Mouse (Mus musculus): Measurements from ENCODE around the gene Esm1.

The Esm1 gene

DNA sequence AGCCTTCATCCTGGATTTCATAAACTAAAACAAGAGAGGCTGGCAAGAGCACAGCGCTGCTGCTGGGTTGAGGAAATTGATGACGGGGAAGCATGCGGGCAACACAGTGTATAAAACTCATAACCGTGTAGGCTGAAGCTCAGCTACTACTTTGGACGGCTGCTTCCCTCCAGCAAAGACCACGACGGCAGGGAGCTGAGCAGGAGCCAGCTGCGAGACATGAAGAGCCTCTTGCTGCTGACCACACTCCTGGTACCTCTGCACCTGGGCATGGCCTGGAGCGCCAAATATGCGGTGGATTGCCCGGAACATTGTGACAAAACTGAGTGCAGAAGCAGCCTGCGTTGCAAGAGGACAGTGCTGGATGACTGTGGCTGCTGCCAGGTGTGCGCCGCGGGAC lies at the start of gene Esm1:
TSS of gene Esm1 (plus strand) at position 36 of the 400 bp plus-strand sequence.
- peak; percentile 16 for DNase-seq (ENCODE audit: low read depth, low spot score)

DNA sequence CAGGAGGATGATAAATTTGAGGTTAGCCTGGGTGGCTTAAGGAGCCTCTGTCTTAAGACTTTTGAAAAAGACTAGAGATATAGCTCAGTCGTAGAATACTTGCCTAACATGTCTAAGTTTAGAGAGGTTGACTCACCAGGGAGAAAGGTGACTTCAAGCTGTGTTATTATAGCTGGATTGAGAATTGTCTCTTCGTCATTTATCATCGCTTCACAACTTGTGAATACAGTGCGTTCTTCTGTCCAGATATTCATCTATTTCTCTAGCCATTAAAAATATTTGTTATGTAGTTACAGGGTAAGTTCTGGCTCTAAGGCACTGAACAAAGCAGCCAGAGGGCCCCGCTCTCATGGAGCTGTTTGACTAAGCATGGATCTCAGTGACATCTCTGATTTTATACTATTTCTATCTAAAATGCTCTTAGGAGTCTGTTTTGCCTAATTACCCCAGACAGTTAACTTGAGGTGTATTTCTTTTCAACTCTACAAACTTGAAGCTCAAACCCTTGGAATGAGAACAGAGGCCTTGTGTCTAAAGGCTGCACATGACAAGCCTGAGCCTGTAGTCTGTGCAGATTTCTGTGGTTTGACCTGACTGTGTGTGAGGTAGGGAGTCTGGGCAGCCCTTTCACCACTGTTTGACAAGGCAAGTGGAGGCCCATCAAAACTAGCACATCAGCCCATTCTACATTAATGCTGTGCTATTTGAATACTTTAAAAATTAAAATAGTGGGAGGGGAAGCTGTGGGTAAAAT lies 45.0 kb upstream of the Esm1 start:
- no peak for DNase-seq (ENCODE audit: low read depth, low spot score)

DNA sequence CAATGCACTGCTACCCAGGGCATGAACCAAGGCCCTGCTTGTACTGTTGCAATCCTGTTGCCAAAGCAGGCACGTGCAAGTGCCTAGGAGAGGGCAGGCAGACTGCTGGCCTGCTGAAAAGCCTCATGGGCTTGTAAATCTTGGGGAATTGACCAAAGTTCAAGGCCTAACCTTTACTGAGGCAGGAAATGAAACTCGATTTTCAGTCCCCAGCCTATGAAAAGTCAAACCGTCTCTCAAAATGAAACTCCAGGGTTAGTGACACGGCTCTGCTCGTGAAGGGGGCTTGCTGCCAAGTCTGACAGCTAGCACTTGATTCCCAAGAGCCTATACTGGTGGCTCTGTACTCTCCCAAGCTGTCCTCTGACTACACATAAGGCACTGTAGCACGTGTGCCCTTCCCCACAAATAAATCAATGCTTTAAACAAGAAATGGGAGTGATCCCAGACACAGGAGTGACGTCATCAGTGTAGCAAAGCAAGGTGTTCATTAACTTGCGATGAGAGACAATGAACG lies 41.4 kb upstream of the Esm1 start:
- DNase-seq (ENCODE audit: low read depth, low spot score): peak; percentile 26

DNA sequence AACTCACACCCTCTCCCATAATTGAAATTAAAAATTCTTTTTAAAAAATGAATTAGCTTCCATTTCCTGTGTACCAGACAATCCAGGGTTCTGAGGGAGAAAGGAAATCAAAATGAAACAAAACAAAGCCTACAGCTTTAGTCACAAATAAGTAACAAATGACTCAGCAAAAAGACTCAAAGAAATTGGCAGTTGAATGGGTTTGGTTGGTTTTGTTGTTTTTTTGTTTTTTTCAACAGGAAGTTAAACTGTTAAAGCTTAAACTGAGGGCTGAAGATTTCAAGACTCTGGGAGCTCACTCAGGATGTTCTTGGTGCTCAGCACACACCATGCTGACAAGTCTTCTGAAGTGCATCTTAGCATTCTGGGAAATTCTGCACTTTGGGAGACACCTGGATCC lies 39.2 kb upstream of the Esm1 start:
- DNase-seq (ENCODE audit: low read depth, low spot score): peak; percentile 57

- DNase-seq (ENCODE audit: low read depth, low spot score): no peak
Measured at GRCm38 (mm10) chr13:113174162-113174561, 35.3 kb upstream of the Esm1 start.

DNA sequence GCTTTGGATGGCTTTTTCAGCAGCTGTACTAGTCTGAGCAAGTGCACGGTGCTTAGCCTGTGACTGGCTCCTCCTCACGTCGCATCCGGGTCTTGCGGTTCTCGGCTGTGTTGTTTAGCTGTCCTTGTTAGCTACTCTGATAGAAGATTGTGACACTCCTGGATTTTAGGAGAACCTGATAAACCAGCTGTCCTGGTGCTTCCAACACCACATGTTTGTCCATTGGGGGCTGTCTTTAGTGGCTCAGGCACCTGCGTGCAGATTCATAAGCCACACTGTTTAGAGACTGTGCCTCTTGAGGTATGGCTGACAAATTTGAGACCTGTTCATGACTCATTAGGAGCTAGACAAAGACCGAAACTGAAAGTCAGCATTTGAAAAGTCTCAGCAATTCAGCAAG lies 26.1 kb upstream of the Esm1 start:
- DNase-seq (ENCODE audit: low read depth, low spot score): peak; percentile 65

GRCm38 (mm10) chr13:113183720-113184119 lies 25.7 kb upstream of the Esm1 start:
- no peak for DNase-seq (ENCODE audit: low read depth, low spot score)

DNA sequence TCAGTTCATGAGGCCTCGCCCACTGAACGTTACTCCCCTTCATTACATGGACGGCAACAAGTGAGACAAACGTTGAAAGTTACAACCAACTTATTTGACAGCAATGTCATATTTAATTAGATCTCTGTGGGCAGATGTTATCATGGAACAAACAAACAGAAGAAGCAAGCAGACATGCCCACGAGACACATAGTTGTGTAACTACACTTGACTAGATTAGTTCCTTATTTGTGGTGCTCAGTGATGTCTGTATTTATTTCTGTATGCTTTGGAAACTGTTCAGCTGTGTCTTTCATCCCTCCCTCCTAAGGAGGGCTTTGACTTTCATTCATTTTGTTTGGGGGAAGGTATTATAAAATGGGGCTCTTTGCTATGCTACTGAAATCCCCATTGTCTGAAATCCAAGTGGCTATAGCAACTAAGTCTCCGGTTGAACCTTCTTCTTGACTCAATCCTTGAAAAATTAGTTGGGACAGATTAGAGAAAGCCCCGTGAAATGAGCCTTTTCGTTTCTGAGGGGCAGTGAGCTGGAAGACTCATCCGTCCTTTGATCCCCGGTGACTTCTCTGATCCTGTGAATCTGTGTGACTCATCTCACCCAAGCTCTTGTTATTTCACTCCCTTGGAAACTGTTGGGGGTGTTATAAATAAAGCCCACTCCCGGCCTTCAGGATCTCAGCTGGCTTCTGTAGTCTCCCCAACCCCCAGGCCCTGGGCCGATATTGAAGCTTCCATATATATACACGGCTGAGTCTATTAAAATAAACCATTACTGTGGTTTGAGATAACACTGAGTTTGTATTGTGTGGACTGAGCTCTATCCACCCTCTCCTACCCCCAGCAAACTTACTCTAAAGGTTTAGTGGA lies 12.4 kb upstream of the Esm1 start:
- DNase-seq (ENCODE audit: low read depth, low spot score): peak; percentile 10

DNA sequence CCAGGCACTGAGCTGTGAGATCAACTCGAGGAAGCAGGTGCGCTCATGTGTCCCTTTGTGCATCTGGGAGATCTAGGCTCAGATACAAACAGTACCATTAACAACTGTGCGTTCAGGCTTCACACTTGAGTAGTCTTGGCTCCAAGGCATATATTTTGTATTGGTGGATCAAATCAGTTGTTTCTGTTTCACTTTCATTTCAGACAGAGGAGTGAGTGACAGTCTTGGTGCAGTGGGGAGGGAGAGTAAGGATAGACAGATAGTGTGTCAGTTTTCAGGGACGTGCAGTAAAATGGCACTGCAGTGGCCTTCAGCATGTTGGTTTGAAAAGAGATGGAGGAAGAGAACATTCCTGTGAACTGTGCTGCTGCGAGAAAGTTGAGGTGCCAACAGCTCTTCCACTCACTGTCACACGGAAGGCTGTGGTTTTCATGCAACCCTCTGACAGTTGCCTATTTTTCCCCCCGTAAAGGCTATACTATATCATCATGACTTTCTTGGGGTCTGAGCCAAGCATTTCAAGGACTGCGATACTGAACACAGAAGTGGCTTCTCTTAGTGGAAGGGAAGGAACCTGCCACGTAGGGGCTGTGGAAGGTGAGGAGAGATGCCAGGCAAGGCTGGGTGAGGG lies 11.5 kb upstream of the Esm1 start:
- peak; percentile 68 for DNase-seq (ENCODE audit: low read depth, low spot score)

DNA sequence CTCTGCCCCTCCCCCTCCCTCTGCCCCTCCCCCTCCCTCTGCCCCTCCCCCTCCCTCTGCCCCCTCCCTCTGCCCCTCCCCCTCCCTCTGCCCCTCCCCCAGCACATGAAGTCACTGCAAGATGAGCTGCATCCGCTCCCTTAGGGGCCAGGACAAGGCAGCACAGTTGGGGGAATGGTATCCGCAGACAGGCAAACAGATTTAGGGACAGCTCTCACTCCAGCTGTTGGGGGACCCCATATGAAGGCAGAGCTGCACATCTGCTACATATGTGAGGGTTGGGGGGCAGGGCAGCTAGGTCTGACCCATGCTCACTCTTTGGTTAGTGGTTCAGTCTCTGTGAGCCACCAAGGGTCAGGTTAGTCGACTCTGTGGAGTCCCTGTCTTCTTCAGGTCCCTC lies 10.1 kb upstream of the Esm1 start:
- no peak for DNase-seq (ENCODE audit: low read depth, low spot score)

DNA sequence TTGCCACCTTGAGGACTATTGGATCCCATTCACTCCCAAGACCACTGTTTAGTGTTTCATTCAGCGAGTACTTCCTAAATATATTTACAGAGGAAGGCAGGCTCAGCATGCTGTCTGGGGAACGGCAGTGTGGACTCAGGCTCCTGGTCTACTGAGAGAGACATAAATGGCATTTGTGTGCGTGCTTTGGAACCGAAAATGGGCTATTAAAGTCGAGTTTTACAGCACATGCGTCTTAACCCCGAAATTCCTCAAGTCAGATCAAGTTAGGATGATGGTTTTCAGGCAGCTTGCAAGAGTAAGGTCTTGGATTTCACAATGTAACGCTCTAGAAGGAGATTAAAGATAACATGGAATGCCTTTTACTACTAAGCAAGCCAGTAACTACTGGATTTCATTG lies 8.7 kb upstream of the Esm1 start:
- DNase-seq (ENCODE audit: low read depth, low spot score): no peak

GRCm38 (mm10) chr13:113201631-113202030 lies 7.8 kb upstream of the Esm1 start:
- DNase-seq (ENCODE audit: low read depth, low spot score): no peak

DNA sequence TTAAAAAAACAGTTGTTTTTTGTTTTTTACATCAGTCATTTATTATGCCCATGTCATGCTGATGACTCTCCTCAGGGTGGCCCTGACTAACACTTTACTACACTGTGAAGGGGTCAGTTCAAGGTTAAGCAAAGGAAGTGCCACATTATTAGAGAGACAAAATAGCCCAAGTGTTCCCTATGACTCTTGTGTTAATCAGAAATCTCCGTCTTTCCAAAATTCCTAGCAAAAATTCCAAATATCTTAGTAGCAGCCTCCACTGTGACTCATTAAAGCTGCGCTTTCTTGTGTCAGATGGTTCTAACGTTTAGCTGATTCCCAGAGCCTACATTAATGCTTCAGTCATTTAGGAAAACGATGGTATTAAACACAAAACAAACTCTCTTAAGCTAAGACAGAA lies 7.3 kb upstream of the Esm1 start:
- no peak for DNase-seq (ENCODE audit: low read depth, low spot score)

DNA sequence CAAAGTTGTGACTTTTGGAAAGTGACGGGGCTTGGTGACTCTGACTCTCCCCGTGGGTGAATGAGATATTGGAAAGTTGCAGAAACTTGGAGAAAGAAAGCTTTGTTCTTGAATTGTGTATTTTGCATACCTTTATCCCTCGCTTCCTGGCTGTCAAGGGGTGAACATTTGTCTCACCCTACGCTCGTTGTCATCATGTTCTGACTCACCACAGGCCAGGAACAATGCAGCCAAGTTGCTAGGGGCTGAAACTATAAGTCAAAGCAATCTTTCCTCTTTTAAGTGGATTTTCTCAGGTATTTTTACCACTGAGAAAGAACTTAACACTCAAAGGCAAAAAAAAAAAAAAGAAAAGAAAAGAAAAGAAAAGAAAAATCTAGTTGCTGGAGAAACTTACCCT lies 6.3 kb upstream of the Esm1 start:
- peak; percentile 42 for DNase-seq (ENCODE audit: low read depth, low spot score)

GRCm38 (mm10) chr13:113205346-113205745 lies 4.1 kb upstream of the Esm1 start:
- DNase-seq (ENCODE audit: low read depth, low spot score): no peak

- peak; percentile 43 for DNase-seq (ENCODE audit: low read depth, low spot score)
Measured at GRCm38 (mm10) chr13:113211345-113211744, 1.9 kb downstream of the Esm1 start.

GRCm38 (mm10) chr13:113212401-113212800 lies 2.9 kb downstream of the Esm1 start:
- DNase-seq (ENCODE audit: low read depth, low spot score): no peak

DNA sequence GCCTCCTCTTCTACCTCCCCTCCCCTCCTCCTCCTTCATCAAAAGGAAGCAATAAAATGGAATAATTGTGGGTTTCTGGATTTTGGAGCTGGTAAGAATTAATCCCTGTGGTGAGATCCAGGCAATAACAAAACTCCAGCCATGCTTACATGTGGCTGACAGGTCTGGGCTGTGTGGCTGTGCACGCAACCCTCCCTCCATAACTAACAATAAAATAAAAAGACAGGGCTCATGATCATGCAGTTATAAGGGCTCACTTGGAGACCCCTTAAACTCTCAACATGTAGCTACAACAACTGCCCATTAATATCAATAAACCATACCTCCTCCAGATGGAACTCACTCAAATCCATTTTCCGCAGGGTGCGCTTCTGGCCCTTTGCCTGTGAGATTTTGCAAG lies 4.4 kb downstream of the Esm1 start:
- DNase-seq (ENCODE audit: low read depth, low spot score): no peak

- DNase-seq (ENCODE audit: low read depth, low spot score): no peak
Measured at GRCm38 (mm10) chr13:113221851-113222250, 12.4 kb downstream of the Esm1 start.

DNA sequence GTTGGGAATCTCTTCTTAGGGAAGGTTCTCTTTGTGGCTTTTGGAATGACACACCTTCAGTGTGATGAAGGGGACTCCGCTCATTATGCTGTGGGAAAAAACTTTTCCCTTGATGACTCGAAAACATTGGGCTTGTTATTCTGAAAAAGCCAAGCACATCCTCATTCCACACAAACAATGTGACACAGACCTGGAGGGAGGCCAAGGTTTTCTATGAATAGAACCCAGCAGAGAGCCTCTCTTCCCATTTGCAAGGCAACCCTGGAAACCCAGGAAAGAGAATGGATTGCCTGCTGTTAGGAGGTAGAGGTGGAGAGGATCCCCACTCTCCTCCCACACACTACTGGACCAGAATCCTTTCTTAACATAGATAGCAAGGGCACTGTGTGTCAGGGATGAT lies 14.6 kb downstream of the Esm1 start:
- no peak for DNase-seq (ENCODE audit: low read depth, low spot score)

GRCm38 (mm10) chr13:113225811-113226210 lies 16.4 kb downstream of the Esm1 start, which contains the start of gene Gzmk:
Gzmk (minus strand) TSS chr13:113225908.
- DNase-seq (ENCODE audit: low read depth, low spot score): peak; percentile 66

- DNase-seq (ENCODE audit: low read depth, low spot score): no peak
Measured at GRCm38 (mm10) chr13:113227076-113227475, 17.6 kb downstream of the Esm1 start.
